Mouse (Mus musculus): ENCODE data around the gene Elmod3. TPM values are rescaled to one million over a fixed set of nuclear protein-coding genes. Genes with fewer than 3 reads are reported as not detected.
A peak's percentile ranks its signal among the peaks of the same experiment; 100 is the strongest.
"Not testable (repeated sequence)": the region's sequence is repeated elsewhere in the genome, so short reads cannot be mapped to it uniquely, and the experiment has no call there.

Elmod3 gene
- total RNA-seq, 2 experiments from 2014 or later = 9.7 to 15.6 TPM

- no peak for ATAC-seq (replicated peaks; ENCODE audit: poor library complexity)
Measured at GRCm38 (mm10) chr6:72543265-72543850, 54.9 kb downstream of the Elmod3 start.

GRCm38 (mm10) chr6:72538562-72539031 lies 59.6 kb downstream of the Elmod3 start:
- peak; percentile 91 for ATAC-seq (replicated peaks; ENCODE audit: poor library complexity)

GRCm38 (mm10) chr6:72537998-72538500 lies 60.2 kb downstream of the Elmod3 start:
- ATAC-seq (replicated peaks; ENCODE audit: poor library complexity) = no peak

GRCm38 (mm10) chr6:72535165-72535564 lies 63.0 kb downstream of the Elmod3 start:
- ATAC-seq (replicated peaks; ENCODE audit: poor library complexity) = peak; percentile 60

GRCm38 (mm10) chr6:72534035-72534809 lies 64.0 kb downstream of the Elmod3 start:
- ATAC-seq (replicated peaks; ENCODE audit: poor library complexity) = peak; percentile 66

GRCm38 (mm10) chr6:72533555-72533954 lies 64.7 kb downstream of the Elmod3 start:
- ATAC-seq (replicated peaks; ENCODE audit: poor library complexity) = not testable (repeated sequence)

- no peak for ATAC-seq (replicated peaks; ENCODE audit: poor library complexity)
Measured at GRCm38 (mm10) chr6:72532580-72532979, 65.6 kb downstream of the Elmod3 start.

- ATAC-seq (replicated peaks; ENCODE audit: poor library complexity) = no peak
Measured at GRCm38 (mm10) chr6:72528410-72529151, 69.6 kb downstream of the Elmod3 start.

GRCm38 (mm10) chr6:72527070-72527469 lies 71.1 kb downstream of the Elmod3 start:
- no peak for ATAC-seq (replicated peaks; ENCODE audit: poor library complexity)

- no peak for ATAC-seq (replicated peaks; ENCODE audit: poor library complexity)
Measured at GRCm38 (mm10) chr6:72524160-72524559, 74.1 kb downstream of the Elmod3 start.

GRCm38 (mm10) chr6:72523222-72523621 lies 75.0 kb downstream of the Elmod3 start:
- ATAC-seq (replicated peaks; ENCODE audit: poor library complexity) = no peak

GRCm38 (mm10) chr6:72522288-72522687 lies 75.9 kb downstream of the Elmod3 start:
- ATAC-seq (replicated peaks; ENCODE audit: poor library complexity) = peak; percentile 45

- no peak for ATAC-seq (replicated peaks; ENCODE audit: poor library complexity)
Measured at GRCm38 (mm10) chr6:72521607-72522006, 76.6 kb downstream of the Elmod3 start, which contains the start of gene Sh2d6. Sh2d6 (minus strand) TSS chr6:72521707.

- no peak for ATAC-seq (replicated peaks; ENCODE audit: poor library complexity)
Measured at GRCm38 (mm10) chr6:72520904-72521303, 77.3 kb downstream of the Elmod3 start.

GRCm38 (mm10) chr6:72519892-72520663 lies 78.1 kb downstream of the Elmod3 start:
- no peak for ATAC-seq (replicated peaks; ENCODE audit: poor library complexity)

- no peak for ATAC-seq (replicated peaks; ENCODE audit: poor library complexity)
Measured at GRCm38 (mm10) chr6:72519303-72519702, 78.9 kb downstream of the Elmod3 start.

GRCm38 (mm10) chr6:72518842-72519241 lies 79.4 kb downstream of the Elmod3 start:
- peak; percentile 43 for ATAC-seq (replicated peaks; ENCODE audit: poor library complexity)

Data from megakaryocyte progenitor cell, adult 5-6 weeks (primary cell).